Mouse (Mus musculus): ENCODE data around the gene Hist2h3b.

- TF ChIP-seq CTCF (IDR thresholded peaks at IDR 0.05; ENCODE audit: borderline replicate concordance, insufficient read depth, low read depth, low read length) = no peak
- no peak for TF ChIP-seq POLR2A (IDR thresholded peaks at IDR 0.05; ENCODE audit: borderline replicate concordance, insufficient read depth, low read length)
These were observed 24.4 kb upstream of the Hist2h3b start for GRCm38 (mm10) chr3:96243921-96244572.

Data from cerebellum, adult 2 months (tissue).